Mouse (Mus musculus) forebrain, embryonic 15.5 days (tissue): ENCODE data around the gene Hist1h3h. TPM values are rescaled to one million over a fixed set of nuclear protein-coding genes. Genes with fewer than 3 reads are reported as not detected.
"Not testable (repeated sequence)": the region's sequence is repeated elsewhere in the genome, so short reads cannot be mapped to it uniquely, and the experiment has no call there.

Source experiments
- ATAC-seq: fragments of 200-750 bp; cut with Nextera tagmentation; replicated peaks from 2 replicates; pipeline ENCODE4 v1.8.0; 2017; ENCODE audit warnings: mild to moderate bottlenecking, moderate TSS enrichment, moderate library complexity
- H3K27ac ChIP-seq: fragments of 300-500 bp; sonication (generic); replicated peaks from 2 replicates; pipeline ENCODE4 v1.5.1; 2015; ENCODE audit warnings: mild to moderate bottlenecking, inconsistent platforms
- H3K27me3 ChIP-seq: fragments of 300-500 bp; sonication (generic); 2 replicates; pipeline ENCODE4 v1.6.1; 2015; ENCODE audit warnings: inconsistent platforms
- H3K36me3 ChIP-seq: fragments of 300-500 bp; sonication (generic); 2 replicates; pipeline ENCODE4 v1.6.1; 2015; ENCODE audit warnings: mild to moderate bottlenecking, inconsistent platforms
- H3K4me1 ChIP-seq: fragments of 300-500 bp; sonication (generic); 2 replicates; pipeline ENCODE4 v1.6.1; 2015; ENCODE audit warnings: inconsistent platforms
- H3K4me2 ChIP-seq: fragments of 300-500 bp; sonication (generic); replicated peaks from 2 replicates; pipeline ENCODE4 v1.6.1; 2015; ENCODE audit warnings: mild to moderate bottlenecking, inconsistent platforms
- H3K4me3 ChIP-seq: fragments of 300-500 bp; sonication (generic); 2 replicates; pipeline ENCODE4 v1.5.1; 2015; ENCODE audit warnings: mild to moderate bottlenecking, inconsistent platforms
- H3K9ac ChIP-seq: fragments of 300-500 bp; sonication (generic); replicated peaks from 2 replicates; pipeline ENCODE4 v1.6.1; 2015; ENCODE audit warnings: mild to moderate bottlenecking, inconsistent platforms
- H3K9me3 ChIP-seq: fragments of 300-500 bp; sonication (generic); 2 replicates; pipeline ENCODE4 v1.6.1; 2016; ENCODE audit warnings: inconsistent platforms
- WGBS: fragments of 180-500 bp; shearing (Covaris S2); methylation state at CpG from one replicate; pipeline ENCODE4 v1.1.7; 2015; ENCODE audit warnings: mixed read lengths; 5-methylcytosine and 5-hydroxymethylcytosine counted together
- polyA plus RNA-seq: library from polyadenylated mRNA; unstranded; fragments of >200 nt; fragmentation: Nextera tagmentation; extraction: Ambion mirVana; gene quantifications from 2 replicates; pipeline ENCODE4 v1.2.1, GENCODE M21; 2015

Gene Hist1h3h
- polyA plus RNA-seq, 1 experiment from 2014 or later = 10.8 TPM

- Histone ChIP-seq H3K4me1 (peaks cover 41% of the 10 kb centered on the region), H3K4me2 (peak overlapping the region; percentile 91), H3K9ac (peak overlapping the region; percentile 69), H3K27ac (peak overlapping the region; percentile 98), H3K4me3 (peak overlapping the region; percentile 48)
- H3K27me3 ChIP-seq, H3K36me3 ChIP-seq, H3K9me3 ChIP-seq: not testable (repeated sequence)
- ATAC-seq = peak; percentile 2
- WGBS = under 1% methylated on average over 14 of the region's 38 CpGs
Measured at GRCm38 (mm10) chr13:21716540-21717391, 693 bp upstream of the Hist1h3h start.

DNA sequence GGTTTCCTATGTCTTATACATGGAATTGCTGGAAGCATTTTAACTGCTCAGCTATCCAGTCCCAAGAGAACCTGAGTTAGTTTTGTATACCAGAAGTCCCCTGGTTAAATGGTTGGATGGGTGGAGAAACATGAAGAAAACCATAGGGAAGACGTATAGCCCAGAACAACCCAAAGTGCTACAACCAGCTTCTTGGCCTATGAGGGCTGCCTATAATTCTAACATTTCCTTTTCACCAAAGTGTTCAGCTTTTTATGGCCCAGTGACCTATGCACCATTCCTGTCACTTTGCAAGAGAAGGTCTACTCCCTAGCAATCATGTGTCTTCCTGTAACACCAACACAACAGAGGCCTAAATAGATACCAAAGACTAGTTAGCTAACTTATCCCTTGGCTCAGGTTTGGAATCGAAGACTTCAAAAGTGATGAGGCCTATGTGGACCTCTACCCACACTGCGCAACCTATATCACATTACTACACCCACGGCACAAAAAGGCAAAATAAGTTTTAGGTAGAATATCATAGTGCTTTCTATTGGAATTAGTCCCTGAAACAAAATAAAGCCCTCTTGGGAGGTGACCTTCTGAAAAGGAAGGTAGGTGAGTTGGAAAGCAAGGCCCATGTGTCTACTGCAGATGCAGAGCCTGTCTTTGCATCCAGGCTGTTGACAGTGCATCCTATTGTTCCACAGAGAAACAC, 1.1 kb downstream of the Hist1h3h start:
- Histone ChIP-seq H3K27me3 (no peaks in the 10 kb centered on the region), H3K4me1 (peaks cover 52% of the 10 kb centered on the region), H3K4me3 (peak overlapping the region; percentile 40), H3K36me3 (no peaks in the 10 kb centered on the region), H3K4me2 (peak overlapping the region; percentile 53), H3K9ac (peak overlapping the region; percentile 59), H3K27ac (peak overlapping the region; percentile 71), H3K9me3 (no peaks in the 10 kb centered on the region)
- WGBS = 51% methylated on average over 4 of the region's 4 CpGs
- ATAC-seq = no peak

DNA sequence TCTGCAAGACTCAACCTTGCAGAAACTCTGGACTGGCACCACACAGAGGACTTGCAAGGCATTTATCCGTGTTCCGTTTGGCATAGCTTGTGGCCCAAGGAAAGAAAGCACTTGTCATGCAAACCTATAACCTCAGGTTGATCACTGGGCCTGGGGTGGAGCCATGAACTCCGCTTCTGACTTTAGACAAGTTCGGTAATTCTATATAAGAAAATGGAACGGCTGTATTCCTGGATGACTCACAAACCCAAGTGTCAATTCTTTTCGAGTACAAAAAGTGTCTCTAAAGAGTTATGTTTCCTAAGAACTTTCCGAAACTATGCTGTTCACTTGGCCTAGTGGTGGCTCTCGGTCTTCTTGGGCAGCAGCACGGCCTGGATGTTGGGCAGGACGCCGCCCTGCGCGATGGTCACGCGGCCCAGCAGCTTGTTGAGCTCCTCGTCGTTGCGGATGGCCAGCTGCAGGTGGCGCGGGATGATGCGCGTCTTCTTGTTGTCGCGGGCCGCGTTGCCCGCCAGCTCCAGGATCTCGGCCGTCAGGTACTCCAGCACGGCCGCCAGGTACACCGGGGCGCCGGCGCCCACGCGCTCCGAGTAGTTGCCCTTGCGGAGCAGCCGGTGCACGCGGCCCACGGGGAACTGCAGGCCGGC, 3.8 kb downstream of the Hist1h3h start:
- peak overlapping the region; percentile 64 for H3K4me2 ChIP-seq
- peak overlapping the region; percentile 46 for H3K9ac ChIP-seq
- not testable (repeated sequence) for ATAC-seq, H3K9me3 ChIP-seq, H3K36me3 ChIP-seq, H3K27me3 ChIP-seq
- WGBS = 1% methylated on average over 29 of the region's 44 CpGs
- peak overlapping the region; percentile 94 for H3K27ac ChIP-seq
- peak overlapping the region; percentile 45 for H3K4me3 ChIP-seq
- H3K4me1 ChIP-seq = peaks cover 43% of the 10 kb centered on the region

DNA sequence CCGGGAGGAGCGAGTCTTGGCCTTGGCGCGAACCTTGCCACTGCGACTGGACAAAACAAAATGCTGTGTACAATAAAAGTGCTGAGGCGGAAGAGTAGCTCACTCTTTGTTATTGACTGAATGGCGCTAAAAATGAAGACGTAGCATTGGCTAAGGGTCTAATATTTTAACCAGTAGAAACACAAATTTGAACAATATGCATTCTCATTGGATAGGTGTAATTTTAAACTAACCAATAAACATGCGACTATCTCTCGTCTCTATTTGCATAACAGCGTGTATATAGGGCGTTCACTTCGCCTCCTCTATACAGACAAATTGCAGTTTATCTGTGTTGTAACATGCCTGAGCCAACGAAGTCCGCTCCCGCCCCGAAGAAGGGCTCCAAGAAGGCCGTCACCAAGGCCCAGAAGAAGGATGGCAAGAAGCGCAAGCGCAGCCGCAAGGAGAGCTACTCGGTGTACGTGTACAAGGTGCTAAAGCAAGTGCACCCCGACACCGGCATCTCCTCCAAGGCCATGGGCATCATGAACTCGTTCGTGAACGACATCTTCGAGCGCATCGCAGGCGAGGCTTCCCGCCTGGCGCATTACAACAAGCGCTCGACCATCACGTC, 4.4 kb downstream of the Hist1h3h start, which contains the start of gene Hist1h2bm:
TSS of gene Hist1h2bm (plus strand) at position 288 of the 616 bp plus-strand sequence.
- H3K4me3 ChIP-seq = peak within 1 kb of the TSS; percentile 45
- peak; percentile 98 for ATAC-seq
- WGBS = under 1% methylated on average over 37 of the region's 37 CpGs

DNA sequence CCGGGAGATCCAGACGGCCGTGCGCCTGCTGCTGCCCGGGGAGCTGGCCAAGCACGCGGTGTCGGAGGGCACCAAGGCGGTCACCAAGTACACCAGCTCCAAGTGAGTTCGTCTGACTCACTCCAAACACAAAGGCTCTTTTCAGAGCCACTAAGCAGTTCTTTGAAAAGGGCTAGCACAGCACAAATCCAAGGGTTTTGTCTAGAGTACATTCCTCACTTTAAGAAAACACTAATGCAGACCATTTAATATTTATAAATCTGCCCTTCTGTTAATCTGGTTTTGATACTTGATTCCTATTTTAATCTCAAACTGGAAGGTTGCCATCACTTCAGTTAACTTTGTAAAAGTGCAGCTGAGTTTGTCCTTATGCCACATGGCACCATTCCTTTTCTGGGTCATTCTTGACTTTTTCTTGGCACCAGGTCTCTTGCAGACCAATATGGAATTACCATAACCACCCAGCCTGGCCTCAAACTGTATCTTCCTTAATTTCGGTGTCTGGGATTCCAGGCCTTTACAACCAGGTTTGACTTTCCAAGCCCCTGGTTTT, 5.0 kb downstream of the Hist1h3h start:
- 2% methylated on average over 11 of the region's 11 CpGs for WGBS
- Histone ChIP-seq H3K36me3 (no peaks in the 10 kb centered on the region), H3K4me1 (peaks cover 37% of the 10 kb centered on the region), H3K4me3 (peak overlapping the region; percentile 45), H3K9ac (peak overlapping the region; percentile 67), H3K4me2 (peak overlapping the region; percentile 64), H3K27ac (peak overlapping the region; percentile 94), H3K27me3 (no peaks in the 10 kb centered on the region), H3K9me3 (no peaks in the 10 kb centered on the region)
- ATAC-seq = peak; percentile 17; the same call in 1 of the 2 replicates

More for the DNA sequence above, 4.4 kb downstream of the Hist1h3h start, which contains the start of gene Hist1h2bm:
- H3K27me3 ChIP-seq, H3K9me3 ChIP-seq, H3K36me3 ChIP-seq: not testable (repeated sequence)
- Histone ChIP-seq H3K27ac (peak within 1 kb of the TSS; percentile 94), H3K4me2 (peak within 1 kb of the TSS; percentile 64), H3K9ac (peak within 1 kb of the TSS; percentile 67), H3K4me1 (peaks cover 40% of the 10 kb centered on the region)

- peaks cover 35% of the 10 kb centered on the region for H3K4me1 ChIP-seq
- H3K9me3 ChIP-seq = no peaks in the 10 kb centered on the region
- no peak overlapping the region for H3K9ac ChIP-seq
- no peaks in the 10 kb centered on the region for H3K36me3 ChIP-seq
- no peak for ATAC-seq
- no peak overlapping the region for H3K4me3 ChIP-seq
- no peaks in the 10 kb centered on the region for H3K27me3 ChIP-seq
- 18% methylated on average over 5 of the region's 5 CpGs for WGBS
- H3K4me2 ChIP-seq = peak overlapping the region; percentile 64; the same call in 1 of the 2 replicates
- peak overlapping the region; percentile 94 for H3K27ac ChIP-seq
Measured at GRCm38 (mm10) chr13:21722993-21723836, 5.8 kb downstream of the Hist1h3h start.

DNA sequence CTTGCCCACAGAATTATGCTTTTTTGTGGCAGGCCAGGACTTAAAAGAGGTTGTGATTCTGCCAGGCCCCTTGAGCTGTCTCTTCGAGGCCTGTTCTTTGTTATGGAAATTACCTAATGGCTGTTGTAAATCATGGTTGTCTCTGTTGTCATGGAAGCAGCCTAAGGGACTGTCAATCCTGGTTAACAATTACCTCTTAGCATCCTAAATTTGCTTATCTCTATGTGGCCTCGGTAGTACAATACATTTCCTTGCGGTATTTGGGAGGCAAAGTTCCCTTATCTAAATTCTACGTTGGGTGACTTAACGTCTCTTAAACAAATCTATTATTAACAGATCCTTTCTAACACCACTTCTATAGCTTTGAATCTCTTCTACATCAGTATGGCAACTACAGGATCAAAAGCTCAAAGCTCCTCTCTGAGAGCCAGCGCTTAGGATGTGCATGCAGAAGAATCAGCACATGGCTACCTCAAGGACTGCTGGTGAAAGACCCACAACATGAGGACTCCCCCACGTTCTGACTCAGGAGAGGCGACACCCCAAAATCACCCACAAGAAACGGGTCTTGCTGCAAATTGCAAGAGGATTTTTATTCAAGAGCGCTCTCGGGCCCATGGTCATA, 10.6 kb downstream of the Hist1h3h start:
- ATAC-seq = peak; percentile 53; the same call in 1 of the 2 replicates
- peak overlapping the region; percentile 63 for H3K27ac ChIP-seq
- H3K27me3 ChIP-seq = no peaks in the 10 kb centered on the region
- peaks cover 3% of the 10 kb centered on the region for H3K4me1 ChIP-seq
- no peak overlapping the region for H3K4me3 ChIP-seq
- H3K36me3 ChIP-seq = no peaks in the 10 kb centered on the region
- WGBS = 32% methylated on average over 11 of the region's 11 CpGs
- no peak overlapping the region for H3K9ac ChIP-seq
- H3K9me3 ChIP-seq = no peaks in the 10 kb centered on the region
- no peak overlapping the region for H3K4me2 ChIP-seq

DNA sequence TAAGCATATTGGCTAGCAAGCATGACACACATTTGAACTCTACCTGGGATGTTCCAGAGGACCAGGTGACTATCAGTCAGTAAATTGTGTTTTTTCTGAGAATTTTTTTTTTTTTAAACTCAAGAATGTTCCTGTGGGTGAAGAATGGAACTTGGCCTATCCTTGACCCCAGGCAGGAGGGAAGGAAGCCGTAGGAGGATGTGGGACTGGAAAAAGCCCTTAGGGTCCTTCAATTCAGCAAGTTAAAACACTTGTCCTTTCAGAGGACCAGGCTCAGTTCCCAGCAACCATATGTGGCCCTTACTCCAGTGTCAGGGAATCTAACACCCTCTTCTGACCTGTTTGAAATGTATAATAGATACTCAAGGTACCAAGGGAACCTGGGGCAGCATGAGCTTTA, 12.1 kb downstream of the Hist1h3h start:
- WGBS = 82% methylated on average over 1 of the region's 1 CpGs
- no peak overlapping the region for H3K27ac ChIP-seq
- no peaks in the 10 kb centered on the region for H3K36me3 ChIP-seq
- no peak overlapping the region for H3K4me2 ChIP-seq
- peaks cover 13% of the 10 kb centered on the region for H3K4me1 ChIP-seq
- no peak overlapping the region for H3K4me3 ChIP-seq
- ATAC-seq = no peak
- no peaks in the 10 kb centered on the region for H3K27me3 ChIP-seq
- no peak overlapping the region for H3K9ac ChIP-seq
- H3K9me3 ChIP-seq = no peaks in the 10 kb centered on the region

DNA sequence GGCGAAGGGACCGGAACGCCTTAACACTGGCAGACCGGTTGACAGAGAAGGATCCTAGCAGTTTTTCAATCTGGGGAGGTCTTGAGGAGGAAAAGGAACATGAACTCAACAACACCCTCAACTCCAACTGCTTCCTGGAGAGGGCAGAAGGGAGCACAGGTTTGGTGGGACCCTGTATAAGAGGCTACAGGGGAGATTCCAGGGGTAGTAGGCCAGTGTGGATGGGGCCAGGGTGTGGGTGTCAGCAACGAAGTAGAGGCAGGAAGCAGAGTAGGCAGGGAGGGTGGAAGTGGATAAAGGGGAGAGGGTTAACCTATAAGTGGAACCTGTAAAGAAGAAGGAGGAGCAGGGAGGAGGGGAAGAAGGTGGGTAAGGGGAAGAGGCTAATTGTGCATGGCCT, 16.0 kb downstream of the Hist1h3h start:
- WGBS = 61% methylated on average over 5 of the region's 5 CpGs
- Histone ChIP-seq H3K27me3 (no peaks in the 10 kb centered on the region), H3K36me3 (no peaks in the 10 kb centered on the region), H3K4me1 (peaks cover 26% of the 10 kb centered on the region), H3K27ac (peak overlapping the region; percentile 99), H3K9me3 (no peaks in the 10 kb centered on the region), H3K4me2 (no peak overlapping the region), H3K4me3 (no peak overlapping the region), H3K9ac (no peak overlapping the region)
- peak; percentile 18; the same call in 1 of the 2 replicates for ATAC-seq

DNA sequence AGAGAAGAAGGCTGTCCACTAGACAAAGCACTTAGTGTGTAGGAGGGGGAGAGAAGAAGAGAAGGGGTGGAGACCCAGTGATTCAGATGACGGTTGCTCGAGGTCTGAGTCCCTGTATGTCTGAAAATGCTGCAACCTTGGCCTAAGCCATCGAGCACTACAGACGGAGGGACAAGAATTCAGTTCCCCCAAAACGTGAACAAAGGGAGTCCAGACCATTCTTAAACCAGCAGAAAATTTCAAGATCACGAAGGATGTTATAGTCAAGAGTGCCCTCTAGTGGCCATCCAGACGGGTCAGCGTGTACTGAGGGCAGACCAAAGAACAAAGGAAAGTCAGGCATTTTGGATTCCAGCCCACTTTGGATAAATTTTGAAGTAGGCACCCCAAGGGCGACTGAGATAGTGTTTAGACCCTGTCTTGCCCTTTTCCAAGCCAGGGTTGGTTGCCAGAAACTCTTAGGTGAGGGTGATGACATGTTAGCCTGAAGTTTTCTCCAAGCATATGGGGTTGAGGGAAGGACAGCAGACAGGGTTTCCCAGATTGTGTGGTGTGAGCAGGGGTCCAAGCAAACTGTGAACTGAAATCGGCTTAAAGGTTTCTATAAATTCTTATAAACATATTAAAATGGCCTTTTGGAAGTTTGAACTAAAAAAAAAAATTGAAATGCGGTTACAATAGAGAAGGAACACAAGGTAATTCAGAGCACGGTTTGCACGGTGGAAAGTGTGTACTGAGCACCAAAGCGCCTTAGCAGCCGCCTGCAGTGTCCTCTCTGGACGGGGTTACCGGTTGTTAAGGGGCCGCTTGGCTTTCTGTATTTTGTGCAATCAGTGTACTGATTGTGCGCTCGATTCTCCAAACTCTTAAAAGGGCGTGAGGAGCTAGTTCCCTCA, 16.8 kb downstream of the Hist1h3h start:
- Histone ChIP-seq H3K4me3 (peak overlapping the region; percentile 62), H3K36me3 (no peaks in the 10 kb centered on the region), H3K27me3 (no peaks in the 10 kb centered on the region), H3K9ac (peak overlapping the region; percentile 70), H3K27ac (peak overlapping the region; percentile 99), H3K4me1 (peaks cover 26% of the 10 kb centered on the region), H3K9me3 (no peaks in the 10 kb centered on the region), H3K4me2 (peak overlapping the region; percentile 59)
- under 1% methylated on average over 21 of the region's 21 CpGs for WGBS
- peak; percentile 84 for ATAC-seq
